Mouse (Mus musculus): ENCODE measurements around the gene Gm48551.
A peak's percentile ranks its signal among the peaks of the same experiment; 100 is the strongest.

The Gm48551 gene

GRCm38 (mm10) chr10:81384605-81384982, 328 bp downstream of the Gm48551 start:
- no peak for DNase-seq (ENCODE audit: low spot score in 2 of 2)

- DNase-seq (ENCODE audit: low spot score in 2 of 2): no peak
Observed at GRCm38 (mm10) chr10:81385603-81386306, 1.5 kb downstream of the Gm48551 start.

- DNase-seq (ENCODE audit: low spot score in 2 of 2): no peak
Observed at GRCm38 (mm10) chr10:81387716-81388115, 3.5 kb downstream of the Gm48551 start.

- DNase-seq (ENCODE audit: low spot score in 2 of 2): no peak
Observed at GRCm38 (mm10) chr10:81388505-81389055, 4.3 kb downstream of the Gm48551 start, which contains the start of gene Gm48552. Gene Gm48552, plus strand, starts transcription at chr10:81389005.

GRCm38 (mm10) chr10:81389373-81389772, 5.1 kb downstream of the Gm48551 start:
- no peak for DNase-seq (ENCODE audit: low spot score in 2 of 2)

GRCm38 (mm10) chr10:81389801-81390677, 5.8 kb downstream of the Gm48551 start:
- DNase-seq (ENCODE audit: low spot score in 2 of 2): peak; percentile 48 to 75

GRCm38 (mm10) chr10:81390678-81390965, 6.4 kb downstream of the Gm48551 start:
- DNase-seq (ENCODE audit: low spot score in 2 of 2): no peak

GRCm38 (mm10) chr10:81392270-81392669, 8.0 kb downstream of the Gm48551 start:
- DNase-seq (ENCODE audit: low spot score in 2 of 2): no peak

GRCm38 (mm10) chr10:81392781-81393185, 8.5 kb downstream of the Gm48551 start, which contains the start of gene Smim24:
Gene Smim24, plus strand, starts transcription at chr10:81393051.
- DNase-seq (ENCODE audit: low spot score in 2 of 2): no peak

- peak in 1 of 2 experiments; percentile 54 for DNase-seq (ENCODE audit: low spot score in 2 of 2)
Observed at GRCm38 (mm10) chr10:81393456-81394063, 9.3 kb downstream of the Gm48551 start.

- peak; percentile 48 to 75 for DNase-seq (ENCODE audit: low spot score in 2 of 2)
Observed at GRCm38 (mm10) chr10:81395127-81395526, 10.9 kb downstream of the Gm48551 start.

- DNase-seq (ENCODE audit: low spot score in 2 of 2): no peak
Observed at GRCm38 (mm10) chr10:81395865-81396264, 11.6 kb downstream of the Gm48551 start.

- DNase-seq (ENCODE audit: low spot score in 2 of 2): no peak
Observed at GRCm38 (mm10) chr10:81396749-81397148, 12.5 kb downstream of the Gm48551 start.

GRCm38 (mm10) chr10:81399296-81399695, 15.0 kb downstream of the Gm48551 start:
- no peak for DNase-seq (ENCODE audit: low spot score in 2 of 2)

- no peak for DNase-seq (ENCODE audit: low spot score in 2 of 2)
Observed at GRCm38 (mm10) chr10:81399798-81400308, 15.6 kb downstream of the Gm48551 start.

GRCm38 (mm10) chr10:81400371-81401204, 16.3 kb downstream of the Gm48551 start:
- no peak for DNase-seq (ENCODE audit: low spot score in 2 of 2)

- no peak for DNase-seq (ENCODE audit: low spot score in 2 of 2)
Observed at GRCm38 (mm10) chr10:81401205-81401520, 16.9 kb downstream of the Gm48551 start.

GRCm38 (mm10) chr10:81401521-81402226, 17.4 kb downstream of the Gm48551 start:
- DNase-seq (ENCODE audit: low spot score in 2 of 2): no peak

GRCm38 (mm10) chr10:81402227-81402765, 18.0 kb downstream of the Gm48551 start:
- no peak for DNase-seq (ENCODE audit: low spot score in 2 of 2)

GRCm38 (mm10) chr10:81403511-81403910, 19.2 kb downstream of the Gm48551 start:
- DNase-seq (ENCODE audit: low spot score in 2 of 2): no peak

Data from thymus, postnatal 10 days (tissue).